Mouse (Mus musculus): Measurements from ENCODE around the gene Srl.

GRCm38 (mm10) chr16:4477591-4478215, 63.9 kb downstream of the Srl start:
- TF ChIP-seq CTCF (IDR thresholded peaks at IDR 0.05; ENCODE audit: low read depth) (no peak), EP300 (IDR thresholded peaks at IDR 0.05; ENCODE audit: low read depth) (no peak)

Data from heart, postnatal 0 days (tissue).